Comparison of ENCODE assay signal across 19 mouse cellular contexts in genomic region chr3:104520471-104520870, GRCm38 (mm10). TPM values are rescaled to one million over a fixed set of nuclear protein-coding genes. Genes with fewer than 3 reads are reported as not detected.
A peak's percentile ranks its signal among the peaks of the same experiment; 100 is the strongest.
DNase-seq lines count a peak whose midpoint lies in the region; ATAC-seq and TF ChIP-seq lines count a peak whose summit lies in the region.
"Had no signal": no experiment of that assay in that cellular context is flagged by ENCODE, and none has a peak within 500 bp of the region (broad histone marks: within the 10 kb centered on the region; RNA-seq: fewer than 3 reads in every experiment).

No protein-coding gene starts in this region.

- ATAC-seq in Patski, result no peak
- no peak for ATAC-seq in hindbrain, postnatal 0 days
- no peak for ATAC-seq in inflammation-experienced regulatory T-cells, adult 6 months
- ATAC-seq: forebrain, embryonic 13.5 days; forebrain, embryonic 15.5 days; forebrain, postnatal 0 days had no signal

- intact Hi-C loops in heart, postnatal 14 days (cut with DNase I), result no loop called here

- TF ChIP-seq CTCF in Patski (IDR thresholded peaks at IDR 0.05), result no peak
- TF ChIP-seq CTCF in hindbrain, postnatal 0 days (IDR thresholded peaks at IDR 0.05; ENCODE audit: low read depth), result no peak

- H3K4me1 ChIP-seq in hindbrain, postnatal 0 days (ENCODE audit: insufficient read depth, low read length), result no peaks in the 10 kb centered on the region
- H3K4me1 ChIP-seq: embryonic facial prominence, embryonic 10.5 days; embryonic facial prominence, embryonic 12.5 days; forebrain, embryonic 13.5 days; forebrain, embryonic 15.5 days had no signal

- H3K27ac ChIP-seq in hindbrain, postnatal 0 days, result no peak overlapping the region
- H3K27ac ChIP-seq: embryonic facial prominence, embryonic 10.5 days; embryonic facial prominence, embryonic 12.5 days; forebrain, embryonic 13.5 days; forebrain, embryonic 15.5 days had no signal

- no peaks in the 10 kb centered on the region for H3K36me3 ChIP-seq in hindbrain, postnatal 0 days (ENCODE audit: insufficient read depth, low read length)
- H3K36me3 ChIP-seq: embryonic facial prominence, embryonic 10.5 days; embryonic facial prominence, embryonic 12.5 days; forebrain, embryonic 15.5 days had no signal

- CTCF ChIA-PET in Patski (lab: Charles Lee), result interaction anchor here (1.2 to 3.6 kb wide), 3 partner anchors 112 to 155 kb away, joined by 3 to 13 read pairs (median 3); no protein-coding TSS in a partner anchor

- H3K27me3 ChIP-seq in Patski, result no peaks in the 10 kb centered on the region
- H3K27me3 ChIP-seq in hindbrain, postnatal 0 days (ENCODE audit: insufficient read depth, low read length), result no peaks in the 10 kb centered on the region
- H3K27me3 ChIP-seq: embryonic facial prominence, embryonic 12.5 days; forebrain, embryonic 13.5 days; forebrain, embryonic 15.5 days had no signal

- no peak overlapping the region for H3K4me2 ChIP-seq in hindbrain, postnatal 0 days (ENCODE audit: low read depth, low read length)
- H3K4me2 ChIP-seq: embryonic facial prominence, embryonic 12.5 days; forebrain, embryonic 13.5 days; forebrain, embryonic 15.5 days had no signal

- peak; percentile 36 for DNase-seq in heart, adult 11 months
- DNase-seq in heart, postnatal 14 days, result no peak
- DNase-seq in 3T3-L1 (ENCODE audit: low read depth, low spot score), result peak; percentile 51
- DNase-seq in Patski (ENCODE audit: low read depth, low spot score), result peak; percentile 22
- DNase-seq in hindbrain, postnatal 0 days (ENCODE audit: low spot score), result no peak
- DNase-seq: adrenal gland, adult 8-10 months; adrenal gland, postnatal 14 days; adrenal gland, postnatal 36 days; cerebellum, adult 11-12 months; cerebellum, adult 2 months; cerebellum, adult 9-10 months; cerebellum, postnatal 10 days; cerebellum, postnatal 25 days; forebrain, postnatal 0 days had no signal

- H3K9me3 ChIP-seq in hindbrain, postnatal 0 days (ENCODE audit: low read length), result no peaks in the 10 kb centered on the region
- H3K9me3 ChIP-seq: embryonic facial prominence, embryonic 10.5 days; embryonic facial prominence, embryonic 12.5 days; forebrain, embryonic 13.5 days; forebrain, embryonic 15.5 days had no signal

- 67% methylated on average over 3 of the region's 3 CpGs for WGBS in hindbrain, postnatal 0 days

- in situ Hi-C loops in Patski (cut with MboI; ENCODE audit: low pct_unique_long_range_greater_than_20kb), result loop anchor here (10.0 kb wide), 1 partner anchor 534 kb away; the partner anchor contains the start of gene Cttnbp2nl

- POLR2A ChIA-PET in Patski (lab: Charles Lee), result interaction anchor here (0.6 to 1.3 kb wide), 2 partner anchors 11 to 19 kb away, joined by 3 to 4 read pairs; no protein-coding TSS in a partner anchor

- H3K9ac ChIP-seq in hindbrain, postnatal 0 days (replicated peaks; ENCODE audit: low read length), result no peak overlapping the region
- H3K9ac ChIP-seq: embryonic facial prominence, embryonic 12.5 days; forebrain, embryonic 13.5 days; forebrain, embryonic 15.5 days; forebrain, postnatal 0 days had no signal

- H3K4me3 ChIP-seq in hindbrain, postnatal 0 days (ENCODE audit: low read length), result no peak overlapping the region
- H3K4me3 ChIP-seq: embryonic facial prominence, embryonic 10.5 days; embryonic facial prominence, embryonic 12.5 days; forebrain, embryonic 13.5 days; forebrain, embryonic 15.5 days had no signal

RNA-seq across cellular contexts. Expression of gene Lrig2, which starts 8.8 kb away (rescaled TPM):
- 10 to 100 TPM; 13.8 to 14.5 TPM for total RNA-seq in heart, postnatal 14 days (2021)
- 20.1 TPM for polyA plus RNA-seq in Patski (2021)
- total RNA-seq in hindbrain, postnatal 0 days (2014; rRNA removed), result 32.1 and 35.7 TPM in 2 replicates
- 15.6 and 16.9 TPM in 2 replicates for polyA plus RNA-seq in hindbrain, postnatal 0 days (2015; fragmentation: Nextera tagmentation; extraction: Ambion mirVana)
- 1 to 10 TPM; 5.6 to 6.1 (median 5.8) TPM for polyA plus RNA-seq in inflammation-experienced regulatory T-cells, adult 6 months (2017; shearing (Covaris generic))

Comparison
In these comparisons a context has a peak if more than half of its experiments do, and no peak if none do; other contexts are left out.
1. DNase-seq: peak in heart, adult 11 months (single experiment), 3T3-L1 (single experiment) and Patski (single experiment); none in heart, postnatal 14 days (0 of 2) and hindbrain, postnatal 0 days (single experiment).